Mouse (Mus musculus): ENCODE results near the gene Nlrp6. TPM values are rescaled to one million over a fixed set of nuclear protein-coding genes. Genes with fewer than 3 reads are reported as not detected.
A peak's percentile ranks its signal among the peaks of the same experiment; 100 is the strongest.
"Not testable (repeated sequence)": the region's sequence is repeated elsewhere in the genome, so short reads cannot be mapped to it uniquely, and the experiment has no call there.

Nlrp6 gene
- total RNA-seq, 2 experiments from 2014 or later, result 0.21 to 0.37 TPM

- no peak for DNase-seq (ENCODE audit: extremely low spot score in 1 of 2, low spot score in 1 of 2)
These were observed 27.5 kb downstream of the Nlrp6 start for GRCm38 (mm10) chr7:140948161-140948560.

- DNase-seq (ENCODE audit: extremely low spot score in 1 of 2, low spot score in 1 of 2), result no peak
These were observed 28.6 kb downstream of the Nlrp6 start for GRCm38 (mm10) chr7:140949255-140949654.

GRCm38 (mm10) chr7:140949824-140950530 is 29.3 kb downstream of the Nlrp6 start, which contains the start of gene Ifitm5:
Gene Ifitm5 (minus strand): TSS chr7:140950291.
- DNase-seq (ENCODE audit: extremely low spot score in 1 of 2, low spot score in 1 of 2), result no peak

GRCm38 (mm10) chr7:140951051-140951450 is 30.3 kb downstream of the Nlrp6 start:
- DNase-seq (ENCODE audit: extremely low spot score in 1 of 2, low spot score in 1 of 2), result no peak

- DNase-seq (ENCODE audit: extremely low spot score in 1 of 2, low spot score in 1 of 2), result no peak
These were observed 31.1 kb downstream of the Nlrp6 start for GRCm38 (mm10) chr7:140951765-140952164.

GRCm38 (mm10) chr7:140952441-140952840 is 31.7 kb downstream of the Nlrp6 start:
- DNase-seq (ENCODE audit: extremely low spot score in 1 of 2, low spot score in 1 of 2), result no peak

GRCm38 (mm10) chr7:140953133-140953532 is 32.4 kb downstream of the Nlrp6 start:
- DNase-seq (ENCODE audit: extremely low spot score in 1 of 2, low spot score in 1 of 2), result no peak

GRCm38 (mm10) chr7:140953800-140954732 is 33.4 kb downstream of the Nlrp6 start:
- no peak for DNase-seq (ENCODE audit: extremely low spot score in 1 of 2, low spot score in 1 of 2)

- no peak for DNase-seq (ENCODE audit: extremely low spot score in 1 of 2, low spot score in 1 of 2)
These were observed 34.0 kb downstream of the Nlrp6 start for GRCm38 (mm10) chr7:140954733-140955071.

- DNase-seq (ENCODE audit: extremely low spot score in 1 of 2, low spot score in 1 of 2), result no peak
These were observed 34.6 kb downstream of the Nlrp6 start for GRCm38 (mm10) chr7:140955342-140955741.

- DNase-seq (ENCODE audit: extremely low spot score in 1 of 2, low spot score in 1 of 2), result no peak
These were observed 35.3 kb downstream of the Nlrp6 start, which contains the start of the genes Gm45717 and Ifitm2 for GRCm38 (mm10) chr7:140955758-140956555. Gene Gm45717 (minus strand): TSS chr7:140955937. Gene Ifitm2 (minus strand): TSS chr7:140955987.

- DNase-seq (ENCODE audit: extremely low spot score in 1 of 2, low spot score in 1 of 2), result no peak
These were observed 35.8 kb downstream of the Nlrp6 start for GRCm38 (mm10) chr7:140956556-140956869.

- DNase-seq (ENCODE audit: extremely low spot score in 1 of 2, low spot score in 1 of 2), result peak in 1 of 2 experiments; percentile 50
These were observed 38.6 kb downstream of the Nlrp6 start for GRCm38 (mm10) chr7:140959181-140959901.

- DNase-seq (ENCODE audit: extremely low spot score in 1 of 2, low spot score in 1 of 2), result no peak
These were observed 39.3 kb downstream of the Nlrp6 start for GRCm38 (mm10) chr7:140960026-140960425.

- no peak for DNase-seq (ENCODE audit: extremely low spot score in 1 of 2, low spot score in 1 of 2)
These were observed 40.7 kb downstream of the Nlrp6 start for GRCm38 (mm10) chr7:140961416-140961815.

- DNase-seq (ENCODE audit: extremely low spot score in 1 of 2, low spot score in 1 of 2), result no peak
These were observed 42.0 kb downstream of the Nlrp6 start for GRCm38 (mm10) chr7:140962733-140963132.

- no peak for DNase-seq (ENCODE audit: extremely low spot score in 1 of 2, low spot score in 1 of 2)
These were observed 46.2 kb downstream of the Nlrp6 start, which contains the start of gene Ifitm1 for GRCm38 (mm10) chr7:140966921-140967320. Gene Ifitm1 (plus strand): TSS chr7:140967221.

GRCm38 (mm10) chr7:140967862-140968591 is 47.3 kb downstream of the Nlrp6 start:
- no peak for DNase-seq (ENCODE audit: extremely low spot score in 1 of 2, low spot score in 1 of 2)

- not testable (repeated sequence) for DNase-seq (ENCODE audit: extremely low spot score in 1 of 2, low spot score in 1 of 2)
These were observed 48.0 kb downstream of the Nlrp6 start for GRCm38 (mm10) chr7:140968710-140969109.

All from layer of hippocampus, postnatal 25 days (tissue).